ENCODE assay signal across 8 mouse cellular contexts in genomic region chr7:6331233-6331956, GRCm38 (mm10). TPM values are rescaled to one million over a fixed set of nuclear protein-coding genes. Genes with fewer than 3 reads are reported as not detected.
DNase-seq lines count a peak whose midpoint lies in the region; ATAC-seq and TF ChIP-seq lines count a peak whose summit lies in the region.

Zfp583 (minus strand) TSS chr7:6331285.

- peak within 1 kb of the TSS; percentile 78 for H3K4me3 ChIP-seq in ES-Bruce4 (ENCODE audit: low read depth, low read length)
- H3K4me3 ChIP-seq in forebrain, embryonic 14.5 days (ENCODE audit: low read depth, low read length) = peak within 1 kb of the TSS; percentile 43
- peak within 1 kb of the TSS; percentile 57 for H3K4me3 ChIP-seq in liver, embryonic 16.5 days (ENCODE audit: low read depth, low read length)
- peak within 1 kb of the TSS; percentile 48 for H3K4me3 ChIP-seq in neural tube, embryonic 12.5 days
- peak within 1 kb of the TSS; percentile 48 for H3K4me3 ChIP-seq in stomach, postnatal 0 days (ENCODE audit: low read depth, low read length)

- H3K27me3 ChIP-seq in ES-Bruce4 (ENCODE audit: control insufficient read depth, insufficient read depth, low read length, poor library complexity, severe bottlenecking) = no peaks in the 10 kb centered on the region
- H3K27me3 ChIP-seq in forebrain, embryonic 14.5 days (replicated peaks; ENCODE audit: control insufficient read depth, insufficient read depth, low read length) = no peaks in the 10 kb centered on the region
- H3K27me3 ChIP-seq in liver, embryonic 16.5 days (ENCODE audit: control insufficient read depth, insufficient read depth, low read depth, low read length) = no peaks in the 10 kb centered on the region
- no peaks in the 10 kb centered on the region for H3K27me3 ChIP-seq in neural tube, embryonic 12.5 days (replicated peaks)
- H3K27me3 ChIP-seq in stomach, postnatal 0 days (ENCODE audit: control insufficient read depth, insufficient read depth, low read length) = no peaks in the 10 kb centered on the region

- peak within 1 kb of the TSS; percentile 65 for H3K4me2 ChIP-seq in forebrain, embryonic 14.5 days (ENCODE audit: low read length)
- H3K4me2 ChIP-seq in liver, embryonic 16.5 days (ENCODE audit: low read depth, low read length) = peak within 1 kb of the TSS; percentile 70
- peak within 1 kb of the TSS; percentile 56 for H3K4me2 ChIP-seq in neural tube, embryonic 12.5 days (replicated peaks)
- peak within 1 kb of the TSS; percentile 54 for H3K4me2 ChIP-seq in stomach, postnatal 0 days (replicated peaks; ENCODE audit: low read depth)

- H3K27ac ChIP-seq in ES-Bruce4 (ENCODE audit: insufficient read depth, low read length) = peak within 1 kb of the TSS; percentile 73
- H3K27ac ChIP-seq in forebrain, embryonic 14.5 days (ENCODE audit: low read depth, low read length) = peak within 1 kb of the TSS; percentile 85
- no peak within 1 kb of the TSS for H3K27ac ChIP-seq in liver, embryonic 16.5 days (ENCODE audit: low read length)
- H3K27ac ChIP-seq in neural tube, embryonic 12.5 days = peak within 1 kb of the TSS; percentile 72
- H3K27ac ChIP-seq in stomach, postnatal 0 days (replicated peaks) = peak within 1 kb of the TSS; percentile 58

- H3K36me3 ChIP-seq in ES-Bruce4 (ENCODE audit: control insufficient read depth, insufficient read depth, low read length, poor library complexity, severe bottlenecking) = no peaks in the 10 kb centered on the region
- peaks cover 6% of the 10 kb centered on the region for H3K36me3 ChIP-seq in forebrain, embryonic 14.5 days (ENCODE audit: control insufficient read depth, insufficient read depth, low read length)
- no peaks in the 10 kb centered on the region for H3K36me3 ChIP-seq in liver, embryonic 16.5 days (ENCODE audit: control insufficient read depth, insufficient read depth)
- peaks cover 4% of the 10 kb centered on the region for H3K36me3 ChIP-seq in neural tube, embryonic 12.5 days
- no peaks in the 10 kb centered on the region for H3K36me3 ChIP-seq in stomach, postnatal 0 days (ENCODE audit: control insufficient read depth, insufficient read depth, low read length)

- DNase-seq in cerebellum, adult 11-12 months = peak; percentile 89
- peak; percentile 97 for DNase-seq in forebrain, embryonic 14.5 days (ENCODE audit: low spot score)
- DNase-seq in heart, postnatal 10 days = peak; percentile 87 to 89
- DNase-seq in kidney, postnatal 4 days = peak; percentile 87 to 93
- DNase-seq in stomach, postnatal 0 days (ENCODE audit: low spot score) = peak; percentile 76

- TF ChIP-seq POLR2A in ES-Bruce4 (IDR thresholded peaks at IDR 0.05; ENCODE audit: insufficient read depth, low read length) = no peak

- no peaks in the 10 kb centered on the region for H3K9me3 ChIP-seq in ES-Bruce4 (replicated peaks; ENCODE audit: control insufficient read depth, insufficient read depth, low read length, poor library complexity, severe bottlenecking)
- H3K9me3 ChIP-seq in forebrain, embryonic 14.5 days (replicated peaks; ENCODE audit: control insufficient read depth, low read length) = no peaks in the 10 kb centered on the region
- H3K9me3 ChIP-seq in liver, embryonic 16.5 days (replicated peaks; ENCODE audit: control insufficient read depth, low read length) = no peaks in the 10 kb centered on the region
- H3K9me3 ChIP-seq in neural tube, embryonic 12.5 days = no peaks in the 10 kb centered on the region
- no peaks in the 10 kb centered on the region for H3K9me3 ChIP-seq in stomach, postnatal 0 days (ENCODE audit: control insufficient read depth, low read length)

- TF ChIP-seq EP300 in ES-Bruce4 (IDR thresholded peaks at IDR 0.05; ENCODE audit: insufficient read depth, low read depth, low read length) = no peak
- TF ChIP-seq EP300 in stomach, postnatal 0 days (optimal IDR thresholded peaks at IDR 0.05) = no peak

- peak; percentile 96 for ATAC-seq in forebrain, embryonic 14.5 days
- ATAC-seq in liver, embryonic 16.5 days (ENCODE audit: low read depth) = peak; percentile 94
- peak; percentile 91 for ATAC-seq in neural tube, embryonic 12.5 days (ENCODE audit: low FRiP score, low read depth)
- ATAC-seq in stomach, postnatal 0 days (ENCODE audit: low FRiP score, low TSS enrichment) = peak; percentile 94

- intact Hi-C loops in heart, postnatal 10 days (cut with DNase I) = loop anchor here (5.0 kb wide), 1 partner anchor 44 kb away; the partner anchor contains the start of gene Zfp667

- no peaks in the 10 kb centered on the region for H3K4me1 ChIP-seq in ES-Bruce4 (ENCODE audit: control insufficient read depth, insufficient read depth, low read length)
- H3K4me1 ChIP-seq in forebrain, embryonic 14.5 days (ENCODE audit: control insufficient read depth, insufficient read depth, low read length) = no peaks in the 10 kb centered on the region; the same call in 1 of the 2 replicates
- peaks cover 4% of the 10 kb centered on the region for H3K4me1 ChIP-seq in liver, embryonic 16.5 days (ENCODE audit: control insufficient read depth, low read depth, low read length)
- peaks cover 8% of the 10 kb centered on the region for H3K4me1 ChIP-seq in neural tube, embryonic 12.5 days
- 0 out of 2 replicates have a peak, but pooled peaks cover 3% of the 10 kb centered on the region for H3K4me1 ChIP-seq in stomach, postnatal 0 days (replicated peaks; ENCODE audit: control insufficient read depth, insufficient read depth)

- 5% methylated on average over 31 of the region's 31 CpGs for WGBS in forebrain, embryonic 14.5 days
- WGBS in liver, embryonic 16.5 days (ENCODE audit: insufficient replicate concordance) = 4% methylated on average over 31 of the region's 31 CpGs
- WGBS in neural tube, embryonic 12.5 days = 5% methylated on average over 31 of the region's 31 CpGs
- 5% methylated on average over 31 of the region's 31 CpGs for WGBS in stomach, postnatal 0 days

- peak within 1 kb of the TSS; percentile 26 for H3K9ac ChIP-seq in ES-Bruce4 (ENCODE audit: low read depth, poor library complexity, severe bottlenecking)
- peak within 1 kb of the TSS; percentile 82 for H3K9ac ChIP-seq in forebrain, embryonic 14.5 days (ENCODE audit: low read length)
- peak within 1 kb of the TSS; percentile 66 for H3K9ac ChIP-seq in liver, embryonic 16.5 days (ENCODE audit: low read depth, low read length)
- peak within 1 kb of the TSS; percentile 69 for H3K9ac ChIP-seq in neural tube, embryonic 12.5 days
- peak within 1 kb of the TSS; percentile 53 for H3K9ac ChIP-seq in stomach, postnatal 0 days (ENCODE audit: low read length)

- TF ChIP-seq CTCF in ES-Bruce4 (IDR thresholded peaks at IDR 0.05; ENCODE audit: low read depth, low read length) = no peak
- no peak for TF ChIP-seq CTCF in stomach, postnatal 0 days (IDR thresholded peaks at IDR 0.05; ENCODE audit: low read depth)

RNA-seq across cellular contexts. Expression of gene Zfp583, which starts in this region (rescaled TPM):
- polyA plus RNA-seq in ES-Bruce4 (2011; ENCODE audit: insufficient read depth, insufficient read length, low read depth, missing spikeins) = 4.4 and 6.2 TPM in 2 replicates
- polyA plus RNA-seq in forebrain, embryonic 14.5 days (2014; fragmentation: Nextera tagmentation; extraction: Ambion mirVana) = 7.7 and 12.2 TPM in 2 replicates
- total RNA-seq in heart, postnatal 10 days (2021) = 1 to 10 TPM; 1.5 to 1.9 TPM
- polyA plus RNA-seq in liver, embryonic 16.5 days (2015; fragmentation: Nextera tagmentation; extraction: Ambion mirVana) = 0.45 and 0.89 TPM in 2 replicates
- polyA plus RNA-seq in neural tube, embryonic 12.5 days (2016; fragmentation: Nextera tagmentation; extraction: Ambion mirVana) = 8.0 and 10.1 TPM in 2 replicates
- polyA plus RNA-seq in stomach, postnatal 0 days (2015; fragmentation: Nextera tagmentation; extraction: Ambion mirVana) = 1.9 and 2.0 TPM in 2 replicates

Comparison
In these comparisons a context has a peak if more than half of its experiments do, and no peak if none do; other contexts are left out.
1. Peak in ATAC-seq, H3K4me3 ChIP-seq, H3K9ac ChIP-seq and H3K4me2 ChIP-seq in liver, embryonic 16.5 days; RNA of the gene not detected or under 1 TPM.
2. H3K9ac ChIP-seq: peak in every context shown above with its lines; median percentile 82 in forebrain, embryonic 14.5 days; 69 in neural tube, embryonic 12.5 days; 66 in liver, embryonic 16.5 days; 53 in stomach, postnatal 0 days; 26 in ES-Bruce4.